Mouse (Mus musculus) spleen, postnatal 14 days (tissue): ENCODE measurements around the gene Mgea5.

Experiments
- DNase-seq, 2 experiments: peaks; one replicate each; pipeline ENCODE4 v3.0.0; 2021 to 2022; ENCODE audit warnings: low spot score in 2 of 2

The Mgea5 gene

DNA sequence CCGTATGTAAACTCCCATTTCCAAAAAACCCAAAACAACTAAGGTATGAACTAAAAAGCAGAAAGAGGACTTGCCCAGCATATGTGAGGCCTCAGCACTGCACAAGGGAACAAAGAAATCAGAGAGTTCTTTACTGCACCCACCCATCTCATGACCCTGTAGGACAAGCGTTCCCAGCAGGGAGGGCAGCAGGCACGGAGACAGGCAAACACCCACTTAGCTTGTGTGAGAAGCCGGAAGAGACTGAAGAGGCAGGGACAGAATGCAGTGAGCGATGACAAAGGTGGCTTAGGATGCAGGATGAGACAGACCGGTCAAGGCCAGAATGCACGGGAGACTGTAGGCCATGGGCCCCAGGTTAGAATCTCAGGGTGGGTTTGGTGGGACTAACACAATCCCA is 52.0 kb downstream of the Mgea5 start:
- no peak for DNase-seq

- DNase-seq, result no peak
Observed at GRCm38 (mm10) chr19:45730042-45730441, 53.6 kb downstream of the Mgea5 start.

DNA sequence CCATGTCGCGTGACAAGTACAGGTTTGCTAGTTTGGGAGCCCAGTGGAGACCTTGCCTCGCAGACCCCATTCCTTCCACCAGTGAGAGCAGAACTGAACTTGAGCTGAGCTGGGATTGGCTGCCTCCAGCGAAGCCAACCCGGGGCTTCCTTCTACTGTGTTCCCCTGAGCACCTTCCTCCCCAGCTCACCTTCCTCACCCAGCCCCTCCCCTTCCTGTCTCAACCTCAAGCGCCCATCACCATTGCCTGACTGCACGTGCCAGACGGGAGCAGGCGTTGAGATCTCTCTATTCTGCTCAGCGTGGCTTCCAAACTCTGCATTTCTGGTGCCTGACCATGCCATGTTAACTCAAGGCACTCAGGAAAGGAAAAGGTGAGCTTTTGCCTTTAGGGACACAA is 56.4 kb downstream of the Mgea5 start:
- no peak for DNase-seq

DNA sequence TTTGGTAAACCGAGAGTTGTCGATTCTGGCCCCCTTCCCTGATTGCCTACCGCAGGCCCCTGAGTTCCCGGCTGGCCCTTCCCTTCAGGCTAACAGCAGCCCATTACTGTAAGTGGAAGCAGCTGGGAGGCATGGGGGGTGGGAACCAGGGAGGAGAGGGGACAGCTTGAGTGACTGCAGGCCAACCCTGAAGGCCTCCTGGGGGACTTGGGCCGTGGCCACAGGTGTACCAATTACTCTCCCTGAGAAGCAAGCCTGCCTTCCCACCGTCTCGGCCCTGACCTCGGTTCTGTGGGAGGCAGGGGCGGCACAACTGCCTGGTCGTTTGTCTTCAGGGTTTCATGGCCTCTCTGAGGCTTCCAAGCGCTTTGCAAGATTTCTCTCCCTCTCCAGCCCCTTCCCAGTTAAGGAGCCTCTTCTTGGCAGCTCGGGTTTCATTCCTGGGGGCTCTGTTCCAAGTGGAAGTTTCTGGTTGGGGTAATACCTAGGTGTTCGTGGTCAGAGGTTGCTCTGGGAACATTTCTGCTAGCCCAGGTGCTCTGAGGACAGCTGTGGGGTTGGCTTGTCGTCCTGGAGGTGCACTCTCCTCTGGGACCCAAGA is 57.9 kb downstream of the Mgea5 start:
- no peak for DNase-seq

DNA sequence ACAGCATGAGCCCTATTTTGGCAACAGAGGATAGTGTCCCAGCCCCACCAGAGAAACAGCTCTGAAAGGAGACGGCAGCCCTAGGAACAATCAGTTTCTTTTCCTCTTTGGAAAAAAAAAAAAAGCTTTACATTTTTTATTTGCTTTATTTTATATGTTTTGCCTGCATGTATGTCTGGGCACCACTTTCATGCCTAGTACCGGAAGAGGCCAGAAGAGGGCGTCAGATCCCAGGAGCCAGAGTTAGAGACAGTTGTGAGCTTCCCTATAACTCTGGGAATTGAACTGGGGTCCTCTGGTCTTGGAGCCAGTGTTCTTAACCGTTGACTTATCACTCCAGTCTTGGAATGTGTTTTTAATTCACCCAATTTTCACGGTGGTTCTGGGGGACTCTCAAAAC is 61.4 kb downstream of the Mgea5 start:
- DNase-seq, result no peak

DNA sequence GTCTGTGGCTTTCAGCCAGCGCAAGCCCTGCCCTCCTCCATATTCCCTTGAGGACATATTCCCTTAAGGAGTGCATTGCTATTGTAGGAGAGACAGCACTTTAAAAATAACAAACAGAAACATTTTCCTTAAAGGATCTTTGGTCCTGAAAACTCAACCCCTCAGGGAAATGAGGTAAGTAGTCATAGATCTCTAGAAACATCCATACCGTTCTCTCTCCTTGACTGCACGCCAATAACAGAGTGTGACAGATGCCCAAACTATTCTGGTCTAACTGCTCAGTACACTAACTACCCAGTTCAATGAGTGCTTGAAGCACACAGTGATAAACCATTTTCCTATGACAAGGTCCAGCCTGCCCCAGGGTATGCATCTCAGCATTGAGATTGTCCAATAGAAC is 65.4 kb downstream of the Mgea5 start:
- no peak for DNase-seq

DNA sequence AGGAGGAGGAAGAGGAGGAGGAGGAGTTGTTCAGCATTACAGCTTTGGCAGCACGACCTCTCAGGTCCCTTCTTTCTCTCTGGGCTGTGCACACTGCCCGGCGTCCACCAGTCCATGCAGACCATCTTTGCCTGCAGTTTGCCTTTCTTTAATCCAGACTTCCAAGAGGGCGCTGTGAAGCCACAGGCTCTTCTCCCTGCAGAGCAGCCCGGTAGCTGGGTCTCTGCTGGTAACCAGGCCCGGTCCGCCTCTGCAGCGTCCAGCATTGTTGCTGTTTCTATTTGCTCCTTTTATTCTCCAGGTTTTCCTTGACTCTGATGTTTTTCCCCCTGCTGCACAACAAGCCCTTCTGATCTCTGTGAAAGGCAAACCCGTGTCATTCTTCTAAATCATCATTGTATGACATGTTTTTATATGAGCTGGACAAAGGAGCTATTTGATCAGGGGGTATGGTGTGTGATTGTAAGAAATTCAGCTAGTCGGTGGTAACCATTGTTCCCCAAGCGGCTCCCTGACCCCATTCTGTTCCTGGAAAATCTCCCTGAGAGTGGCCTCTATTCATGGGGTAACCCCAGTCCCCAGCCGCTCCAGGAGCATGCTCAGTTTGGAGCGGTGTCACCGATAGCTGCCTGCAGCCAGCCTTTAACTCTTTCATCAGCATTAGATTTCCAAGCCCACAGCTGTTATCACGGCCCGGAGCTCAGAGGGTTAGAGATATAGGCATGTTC is 66.0 kb downstream of the Mgea5 start:
- no peak for DNase-seq

GRCm38 (mm10) chr19:45708704-45709103 is 74.9 kb downstream of the Mgea5 start:
- no peak for DNase-seq
